Mouse (Mus musculus): ENCODE results near the gene Zfp68. TPM values are rescaled to one million over a fixed set of nuclear protein-coding genes. Genes with fewer than 3 reads are reported as not detected.

Gene Zfp68
- total RNA-seq, 2 experiments from 2014 or later, result 14.0 to 15.1 TPM

Small RNA genes lying within 50 kb of the gene (microRNA-seq; reads per million reads assigned to microRNA genes)
- 0 reads per million in 2 experiments for gene Gm24082

Other genes with a start within 250 kb of the Zfp68 start
- 1 to 10 TPM; 3.2 to 3.6 TPM for gene Zfp157, start 178.3 kb downstream of the Zfp68 start, total RNA-seq (2021)
- not detected for gene 1700123K08Rik, start 55.0 kb downstream of the Zfp68 start, total RNA-seq (2021)
- 1 to 10 TPM; 2.2 to 2.5 TPM for gene A430033K04Rik, start 3.1 kb upstream of the Zfp68 start, total RNA-seq (2021)
- 10 to 100 TPM; 13.6 to 31.5 TPM for gene Fam20c, start 134.8 kb upstream of the Zfp68 start, total RNA-seq (2021)
- gene Gm5294, start 200.3 kb upstream of the Zfp68 start, total RNA-seq (2021), result not detected